Mouse (Mus musculus) layer of hippocampus, postnatal 14 days (tissue): Measurements from ENCODE around the gene Pcdh20. TPM values are rescaled to one million over a fixed set of nuclear protein-coding genes. Genes with fewer than 3 reads are reported as not detected.

Source experiments
- DNase-seq, 2 experiments: peaks; one replicate each; pipeline ENCODE4 v3.0.0; 2021 to 2022; ENCODE audit warnings: low spot score in 2 of 2, mixed read lengths in 1 of 2
- long read RNA-seq, 2 experiments: library from polyadenylated mRNA; stranded (forward); transcript quantifications; one replicate each; pipeline ENCODE4 v2.0.0; 2021
- total RNA-seq, 2 experiments: library from RNA; stranded (reverse); gene quantifications; 2 replicates each; pipeline ENCODE4 v1.2.3; 2021

Pcdh20 gene
- 100 to 1,000 TPM; 100 to 113 TPM for total RNA-seq
- long read RNA-seq, experiment 1, full-length matches to known transcripts: 84 of 110 reads
- long read RNA-seq, experiment 1, partial matches to known transcripts: 0 of 110 reads
- long read RNA-seq, experiment 1, other reads (novel, unspliced or antisense): 26 of 110 reads
- long read RNA-seq, experiment 2, transcript Pcdh20-202 (2 exons, 3,362 nt): major isoform, 73 of 93 reads
- long read RNA-seq, experiment 2, partial matches to known transcripts: 0 of 93 reads
- long read RNA-seq, experiment 2, other reads (novel, unspliced or antisense): 20 of 93 reads

DNA sequence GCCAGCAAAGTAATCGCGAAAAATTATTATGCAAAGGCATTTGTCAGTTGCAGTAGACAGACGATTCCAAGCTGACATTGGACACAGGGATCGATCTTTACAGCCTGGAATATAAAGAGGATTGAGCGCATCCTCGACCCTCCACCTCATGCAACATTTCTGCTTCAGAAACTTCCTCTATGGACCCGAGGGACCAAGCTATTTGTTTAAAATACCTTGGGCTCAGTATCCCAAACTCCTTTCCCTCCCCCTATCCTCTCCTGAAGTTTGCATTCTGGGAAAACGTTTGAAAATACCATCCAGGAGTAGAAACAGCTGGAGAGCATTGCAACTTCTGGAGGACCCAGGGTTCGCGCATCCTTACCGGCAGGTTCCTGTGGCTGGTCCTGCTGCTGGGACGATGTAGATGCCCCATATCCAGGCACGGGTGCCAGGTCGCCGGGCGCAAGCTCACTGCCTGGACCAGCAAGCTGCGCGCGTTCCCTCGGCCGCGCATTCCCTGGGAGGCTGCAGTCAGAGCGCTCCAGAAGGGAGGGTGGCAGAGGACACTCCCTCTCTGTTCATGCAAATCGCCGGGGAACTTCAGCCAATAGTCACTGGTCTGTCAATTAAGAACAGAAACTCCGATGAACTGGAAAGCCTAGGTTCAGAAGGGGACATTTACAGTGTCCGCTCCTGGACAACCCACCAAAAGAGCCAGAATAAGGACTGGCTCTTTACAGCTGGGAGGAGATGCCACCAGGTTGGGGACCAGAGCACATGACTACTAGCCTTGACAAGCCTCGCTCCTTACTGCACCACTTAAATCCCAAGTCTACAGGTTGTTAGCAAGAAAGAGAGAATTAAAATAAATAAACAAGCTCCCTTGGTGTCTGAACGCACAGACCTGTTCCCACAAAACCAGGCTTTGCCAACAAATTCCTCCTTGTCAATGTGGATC lies at the start of gene Pcdh20:
TSS of gene Pcdh20 (minus strand) at position 902 of the 940 bp plus-strand sequence.
- DNase-seq: peak in 1 of 2 experiments; percentile 70

DNA sequence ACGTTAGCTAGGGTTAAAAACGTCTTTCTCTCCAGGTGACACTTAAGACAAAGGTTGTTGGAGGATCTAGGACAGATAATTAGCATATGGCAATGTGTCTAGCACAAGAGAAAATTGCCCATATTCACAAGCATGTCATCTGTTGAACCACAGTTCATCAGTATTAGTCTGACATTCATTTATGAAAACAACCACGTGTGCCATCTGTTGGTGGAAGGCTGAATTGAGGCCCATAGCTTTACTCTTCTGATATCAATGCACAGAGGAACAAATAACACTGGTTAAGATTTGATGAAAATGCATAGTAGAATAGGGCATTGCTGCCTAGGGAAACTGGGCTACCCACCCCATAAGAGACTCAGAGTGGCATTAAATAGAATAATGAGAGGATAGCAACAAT lies 8.7 kb upstream of the Pcdh20 start:
- no peak for DNase-seq

DNA sequence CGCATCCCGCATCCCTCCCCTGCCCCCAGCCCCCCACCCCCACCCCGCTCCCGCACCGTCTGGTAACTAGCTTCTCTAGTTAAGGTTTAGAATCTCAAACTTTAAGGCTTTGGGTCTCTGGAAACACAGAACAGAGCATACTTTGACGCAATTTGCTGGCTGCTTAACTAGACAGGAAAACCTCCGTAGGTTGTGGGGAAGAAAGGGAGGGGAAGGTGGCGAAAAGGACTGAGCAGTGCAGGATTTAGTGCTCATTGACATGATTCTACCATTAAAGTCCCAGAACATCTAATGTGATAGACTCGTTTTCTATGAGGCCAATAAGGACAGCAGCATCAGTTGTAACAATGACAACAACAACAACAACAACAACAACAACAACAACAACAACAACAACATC lies 1.2 kb downstream of the Pcdh20 start:
- peak in 1 of 2 experiments; percentile 22 for DNase-seq

DNA sequence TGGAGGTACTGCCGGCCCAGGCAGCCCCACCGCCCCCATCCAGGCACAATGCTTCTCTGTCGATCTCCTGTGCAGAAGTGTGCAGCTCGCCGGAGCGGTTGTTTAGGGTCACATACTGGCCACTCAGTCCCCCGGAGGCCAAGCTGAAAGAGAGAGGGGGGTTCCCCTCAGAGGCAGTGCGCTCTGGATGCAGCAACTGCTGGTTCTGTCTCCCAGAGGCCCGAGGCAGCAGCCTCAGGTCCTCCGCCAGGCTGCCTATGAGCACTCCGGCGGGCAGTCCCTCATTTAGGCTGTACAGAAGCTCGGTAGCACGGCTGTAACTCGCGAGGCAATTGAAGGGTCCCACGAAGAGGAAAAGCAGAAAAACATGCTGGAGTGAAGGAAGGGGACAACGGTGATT lies 1.8 kb downstream of the Pcdh20 start:
- peak in 1 of 2 experiments; percentile 56 for DNase-seq

DNA sequence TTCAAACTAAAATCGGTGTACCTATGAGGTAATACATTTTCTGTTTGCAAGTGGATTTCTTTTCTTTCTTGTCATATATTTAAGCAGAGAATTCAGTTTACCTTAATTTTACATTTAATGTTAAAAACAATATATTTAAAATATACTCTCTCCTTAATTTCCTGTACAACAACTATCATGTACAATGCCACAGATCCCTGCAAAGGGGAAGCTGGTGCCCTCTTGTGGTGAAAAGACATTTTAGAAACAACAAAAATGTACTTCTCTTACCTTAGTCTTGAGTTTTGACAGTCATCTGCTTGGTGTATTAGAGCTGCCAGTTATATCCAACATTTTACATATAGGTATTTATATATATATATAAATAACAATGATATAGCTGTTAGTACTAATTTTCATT lies 4.8 kb downstream of the Pcdh20 start:
- DNase-seq: peak in 1 of 2 experiments; percentile 85

DNA sequence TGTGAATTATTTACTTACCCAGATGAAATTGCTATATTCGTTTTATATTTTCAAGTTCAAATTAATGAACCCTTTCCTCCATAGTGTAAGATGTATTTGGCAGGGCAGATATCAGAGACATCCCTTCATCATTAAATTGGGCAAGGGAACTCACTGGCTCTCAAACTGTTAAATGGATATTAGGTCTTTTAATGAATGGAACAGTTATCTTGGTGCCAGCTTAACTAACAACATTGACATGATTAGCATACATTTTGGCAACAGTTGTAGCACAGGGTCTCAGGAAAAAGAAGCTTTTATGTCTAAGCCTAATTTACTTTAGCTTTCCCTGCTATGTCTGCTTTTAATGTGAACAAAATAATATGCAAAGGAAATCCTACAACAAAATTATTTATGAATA lies 6.8 kb downstream of the Pcdh20 start:
- no peak for DNase-seq

DNA sequence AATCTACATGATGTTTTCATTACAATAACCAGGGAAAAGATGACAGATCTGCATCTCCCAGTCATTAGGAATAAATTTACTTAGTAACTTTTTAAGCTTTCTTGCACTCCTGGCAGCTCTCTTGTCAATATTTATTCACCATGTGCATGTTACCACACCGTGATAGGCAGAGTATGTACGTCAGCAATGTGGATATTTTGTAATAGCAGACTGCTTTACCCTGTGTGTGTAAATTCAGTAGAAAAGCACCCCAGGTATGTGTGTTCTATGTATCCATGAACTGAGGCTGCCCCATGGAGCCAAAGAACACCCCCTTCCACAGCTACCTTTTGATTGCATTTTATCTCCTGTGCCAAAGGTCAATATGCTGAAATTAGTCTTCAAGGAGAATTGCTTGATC lies 7.8 kb downstream of the Pcdh20 start:
- no peak for DNase-seq

DNA sequence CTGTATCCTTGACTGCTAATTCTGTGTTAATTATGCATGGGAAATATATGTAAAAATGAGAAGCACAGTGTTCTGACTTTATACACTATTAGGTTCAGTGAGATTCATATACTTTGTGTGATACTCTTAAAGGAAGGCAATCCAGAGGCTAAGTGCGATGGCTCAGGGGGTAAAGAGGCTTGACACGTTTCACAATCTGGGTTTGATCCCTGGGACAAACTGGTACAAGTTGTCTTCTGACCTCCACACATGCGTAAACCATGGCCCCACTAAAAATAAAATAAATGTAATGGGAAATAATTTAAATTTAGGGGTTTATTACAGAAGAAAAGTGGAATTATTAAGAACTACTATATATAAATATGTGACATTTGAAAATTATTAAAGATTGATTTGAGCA lies 8.3 kb downstream of the Pcdh20 start:
- DNase-seq: no peak

DNA sequence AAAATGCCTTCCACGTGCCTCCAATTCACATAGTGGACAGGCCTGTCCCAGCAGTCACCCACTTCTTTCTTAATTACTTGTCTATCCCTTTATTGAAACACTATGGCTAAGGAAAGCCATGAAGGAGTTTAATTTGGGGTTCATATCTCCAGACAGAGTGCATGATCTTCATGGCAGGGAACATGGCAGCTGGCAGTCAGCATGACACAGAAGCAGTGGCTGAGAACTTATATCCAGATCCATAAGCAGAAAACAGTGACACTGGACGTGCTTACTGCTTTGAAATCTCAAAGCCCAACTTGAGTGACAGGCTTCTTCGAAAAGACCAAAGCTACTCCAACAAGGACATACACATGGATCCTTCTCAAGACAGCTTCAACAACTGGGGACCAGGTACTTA lies 10.5 kb downstream of the Pcdh20 start:
- no peak for DNase-seq

DNA sequence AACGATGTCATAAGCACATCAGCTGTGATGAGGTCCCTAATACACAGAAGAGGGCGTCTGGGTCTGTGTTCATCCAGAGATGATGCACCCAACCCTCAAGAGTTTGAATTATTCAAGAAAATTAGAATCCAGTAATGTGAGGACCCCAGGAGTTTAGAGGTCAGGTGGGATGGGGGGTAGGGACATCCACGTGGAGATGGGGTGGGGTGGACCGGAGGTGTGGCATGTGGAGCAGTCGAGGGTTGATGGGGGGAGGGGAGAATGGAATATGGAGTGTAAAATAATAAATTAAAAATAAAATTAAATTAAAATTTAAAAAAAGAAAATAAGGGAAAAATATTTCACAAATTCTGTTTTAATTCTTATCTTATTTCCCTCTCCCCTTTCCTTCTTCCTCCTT lies 27.9 kb downstream of the Pcdh20 start:
- no peak for DNase-seq

DNA sequence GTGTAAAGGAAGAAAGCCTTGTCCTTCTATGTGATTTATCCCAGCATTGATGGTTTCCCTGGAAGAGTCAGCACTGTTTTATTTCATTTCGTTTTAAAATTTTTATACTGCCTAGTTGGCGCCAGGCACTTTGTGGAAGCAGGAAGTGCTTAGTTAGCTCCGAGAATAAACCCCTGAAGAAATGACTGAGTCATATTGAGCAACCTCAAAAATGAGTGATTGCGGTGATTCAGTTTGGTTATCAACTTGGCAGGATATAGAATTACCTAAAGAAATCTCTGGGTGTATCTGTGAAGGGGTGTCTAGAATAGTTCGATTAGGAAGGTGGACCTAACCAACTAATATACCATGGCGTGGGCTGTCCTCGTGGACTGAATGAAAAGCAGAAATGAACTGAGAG lies 41.8 kb downstream of the Pcdh20 start:
- DNase-seq: no peak

DNA sequence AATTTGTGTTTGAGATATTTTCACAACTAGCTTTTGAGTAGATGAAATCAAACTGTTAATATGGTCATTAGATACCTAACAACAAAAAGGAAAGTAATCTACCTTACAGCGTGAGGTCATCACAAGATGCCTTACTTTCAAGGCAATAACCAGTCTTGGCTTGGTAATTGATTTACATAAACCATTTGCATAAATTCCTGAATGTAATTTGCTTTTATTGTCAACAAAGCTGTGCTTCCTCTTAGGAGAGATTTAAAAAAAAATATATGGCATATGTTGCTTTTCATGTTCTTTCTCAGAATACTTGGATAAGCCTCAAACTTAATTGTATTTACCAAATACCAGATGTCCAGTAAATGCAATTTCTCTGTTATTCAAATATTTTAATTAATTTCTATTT lies 43.8 kb downstream of the Pcdh20 start:
- no peak for DNase-seq
